Mouse (Mus musculus): Measurements from ENCODE around the gene Muc1. TPM values are rescaled to one million over a fixed set of nuclear protein-coding genes. Genes with fewer than 3 reads are reported as not detected.

Muc1 gene
- polyA plus RNA-seq (2012), result 0.18 TPM in 1 of 2 replicates, not detected in the other

- no peak for TF ChIP-seq GATA1 (IDR thresholded peaks at IDR 0.05; ENCODE audit: low read length)
Observed at GRCm38 (mm10) chr3:89228836-89229235, at the start of gene Muc1. TSS of gene Muc1 (plus strand) at chr3:89229057.

- no peak for TF ChIP-seq GATA1 (IDR thresholded peaks at IDR 0.05; ENCODE audit: low read length)
Observed at GRCm38 (mm10) chr3:89181749-89182500, 46.9 kb upstream of the Muc1 start.

GRCm38 (mm10) chr3:89182531-89183057 lies 46.3 kb upstream of the Muc1 start:
- no peak for TF ChIP-seq GATA1 (IDR thresholded peaks at IDR 0.05; ENCODE audit: low read length)

GRCm38 (mm10) chr3:89183058-89183958 lies 45.5 kb upstream of the Muc1 start, which contains the start of gene Fam189b:
TSS of gene Fam189b (plus strand) at chr3:89183143.
- TF ChIP-seq GATA1 (IDR thresholded peaks at IDR 0.05; ENCODE audit: low read length), result no peak

GRCm38 (mm10) chr3:89183959-89184315 lies 44.9 kb upstream of the Muc1 start:
- no peak for TF ChIP-seq GATA1 (IDR thresholded peaks at IDR 0.05; ENCODE audit: low read length)

GRCm38 (mm10) chr3:89187197-89187596 lies 41.7 kb upstream of the Muc1 start:
- TF ChIP-seq GATA1 (IDR thresholded peaks at IDR 0.05; ENCODE audit: low read length), result no peak

GRCm38 (mm10) chr3:89187690-89188477 lies 41.0 kb upstream of the Muc1 start:
- no peak for TF ChIP-seq GATA1 (IDR thresholded peaks at IDR 0.05; ENCODE audit: low read length)

- no peak for TF ChIP-seq GATA1 (IDR thresholded peaks at IDR 0.05; ENCODE audit: low read length)
Observed at GRCm38 (mm10) chr3:89188478-89188875, 40.4 kb upstream of the Muc1 start.

- no peak for TF ChIP-seq GATA1 (IDR thresholded peaks at IDR 0.05; ENCODE audit: low read length)
Observed at GRCm38 (mm10) chr3:89190436-89190835, 38.4 kb upstream of the Muc1 start.

GRCm38 (mm10) chr3:89193351-89193750 lies 35.5 kb upstream of the Muc1 start:
- no peak for TF ChIP-seq GATA1 (IDR thresholded peaks at IDR 0.05; ENCODE audit: low read length)

GRCm38 (mm10) chr3:89193853-89194252 lies 35.0 kb upstream of the Muc1 start:
- no peak for TF ChIP-seq GATA1 (IDR thresholded peaks at IDR 0.05; ENCODE audit: low read length)

GRCm38 (mm10) chr3:89195979-89196877 lies 32.6 kb upstream of the Muc1 start:
- no peak for TF ChIP-seq GATA1 (IDR thresholded peaks at IDR 0.05; ENCODE audit: low read length)

GRCm38 (mm10) chr3:89199839-89200238 lies 29.0 kb upstream of the Muc1 start:
- no peak for TF ChIP-seq GATA1 (IDR thresholded peaks at IDR 0.05; ENCODE audit: low read length)

Measured in G1E-ER4 (cell line).